Mouse (Mus musculus) ES-Bruce4 (cell line): ENCODE results near the gene Fzd10. TPM values are rescaled to one million over a fixed set of nuclear protein-coding genes. Genes with fewer than 3 reads are reported as not detected.

ENCODE experiments used
- H3K27ac ChIP-seq: 2 replicates; pipeline ENCODE4 v1.5.1; 2012; ENCODE audit warnings: low read length, inconsistent platforms; ENCODE audit not compliant: insufficient read depth
- H3K27me3 ChIP-seq: 2 replicates; pipeline ENCODE4 v1.6.1; 2012; ENCODE audit warnings: mild to moderate bottlenecking, low read length, inconsistent platforms; ENCODE audit not compliant: control insufficient read depth, poor library complexity, insufficient read depth, severe bottlenecking
- H3K36me3 ChIP-seq: 2 replicates; pipeline ENCODE4 v1.6.1; 2012; ENCODE audit warnings: inconsistent platforms, mild to moderate bottlenecking, low read length, moderate library complexity; ENCODE audit not compliant: control insufficient read depth, poor library complexity, insufficient read depth, severe bottlenecking
- H3K4me1 ChIP-seq: one replicate; pipeline ENCODE4 v1.8.1; 2011; ENCODE audit warnings: low read length; ENCODE audit not compliant: control insufficient read depth, insufficient read depth
- H3K4me3 ChIP-seq: 2 replicates; pipeline ENCODE4 v1.5.1; 2011; ENCODE audit warnings: low read depth, mild to moderate bottlenecking, low read length
- H3K9ac ChIP-seq: 2 replicates; pipeline ENCODE4 v1.6.1; 2012; ENCODE audit warnings: low read depth, mild to moderate bottlenecking, inconsistent platforms; ENCODE audit not compliant: poor library complexity, severe bottlenecking
- H3K9me3 ChIP-seq: replicated peaks from 2 replicates; pipeline ENCODE4 v1.6.1; 2012; ENCODE audit warnings: mild to moderate bottlenecking, low read length, inconsistent platforms; ENCODE audit not compliant: control insufficient read depth, poor library complexity, insufficient read depth, severe bottlenecking
- CTCF ChIP-seq: IDR thresholded peaks from one replicate; pipeline ENCODE4 v1.8.1; 2011; ENCODE audit warnings: low read depth, low read length
- EP300 ChIP-seq: IDR thresholded peaks from 2 replicates; pipeline ENCODE4 v1.6.1; 2011; ENCODE audit warnings: low read depth, low read length; ENCODE audit not compliant: insufficient read depth
- POLR2A ChIP-seq: IDR thresholded peaks from one replicate; pipeline ENCODE4 v1.8.1; 2011; ENCODE audit warnings: low read length; ENCODE audit not compliant: insufficient read depth
- polyA plus RNA-seq: library from polyadenylated mRNA; stranded (reverse); fragments of >200 nt; gene quantifications from 2 replicates; pipeline ENCODE4 v1.2.4, GENCODE M21; 2011; ENCODE audit warnings: low read depth; ENCODE audit not compliant: missing spikeins, insufficient read depth, insufficient read length

The Fzd10 gene
- polyA plus RNA-seq, 1 experiment, result 14.2 TPM

GRCm38 (mm10) chr5:128598760-128599364, 1.8 kb upstream of the Fzd10 start:
- Histone ChIP-seq H3K9me3 (peaks cover 14% of the 10 kb centered on the region), H3K27ac (no peak overlapping the region), H3K4me1 (peaks cover 4% of the 10 kb centered on the region), H3K4me3 (peak overlapping the region; percentile 56), H3K9ac (no peak overlapping the region), H3K27me3 (0 out of 2 replicates have a peak, but pooled peaks cover 3% of the 10 kb centered on the region), H3K36me3 (no peaks in the 10 kb centered on the region)
- TF ChIP-seq EP300, result no peak
- TF ChIP-seq CTCF, result no peak
- no peak for TF ChIP-seq POLR2A

- peaks cover 13% of the 10 kb centered on the region for H3K9me3 ChIP-seq
- peak; percentile 49; the same call in 1 of the 2 replicates for TF ChIP-seq EP300
- no peak for TF ChIP-seq CTCF
- no peak for TF ChIP-seq POLR2A
- H3K4me3 ChIP-seq, result peak overlapping the region; percentile 56
- peak overlapping the region; percentile 63 for H3K9ac ChIP-seq
- 0 out of 2 replicates have a peak, but pooled peaks cover 3% of the 10 kb centered on the region for H3K27me3 ChIP-seq
- peaks cover 4% of the 10 kb centered on the region for H3K4me1 ChIP-seq
- H3K36me3 ChIP-seq, result no peaks in the 10 kb centered on the region
- H3K27ac ChIP-seq, result no peak overlapping the region
These were observed 1.1 kb upstream of the Fzd10 start for GRCm38 (mm10) chr5:128599365-128600071.

DNA sequence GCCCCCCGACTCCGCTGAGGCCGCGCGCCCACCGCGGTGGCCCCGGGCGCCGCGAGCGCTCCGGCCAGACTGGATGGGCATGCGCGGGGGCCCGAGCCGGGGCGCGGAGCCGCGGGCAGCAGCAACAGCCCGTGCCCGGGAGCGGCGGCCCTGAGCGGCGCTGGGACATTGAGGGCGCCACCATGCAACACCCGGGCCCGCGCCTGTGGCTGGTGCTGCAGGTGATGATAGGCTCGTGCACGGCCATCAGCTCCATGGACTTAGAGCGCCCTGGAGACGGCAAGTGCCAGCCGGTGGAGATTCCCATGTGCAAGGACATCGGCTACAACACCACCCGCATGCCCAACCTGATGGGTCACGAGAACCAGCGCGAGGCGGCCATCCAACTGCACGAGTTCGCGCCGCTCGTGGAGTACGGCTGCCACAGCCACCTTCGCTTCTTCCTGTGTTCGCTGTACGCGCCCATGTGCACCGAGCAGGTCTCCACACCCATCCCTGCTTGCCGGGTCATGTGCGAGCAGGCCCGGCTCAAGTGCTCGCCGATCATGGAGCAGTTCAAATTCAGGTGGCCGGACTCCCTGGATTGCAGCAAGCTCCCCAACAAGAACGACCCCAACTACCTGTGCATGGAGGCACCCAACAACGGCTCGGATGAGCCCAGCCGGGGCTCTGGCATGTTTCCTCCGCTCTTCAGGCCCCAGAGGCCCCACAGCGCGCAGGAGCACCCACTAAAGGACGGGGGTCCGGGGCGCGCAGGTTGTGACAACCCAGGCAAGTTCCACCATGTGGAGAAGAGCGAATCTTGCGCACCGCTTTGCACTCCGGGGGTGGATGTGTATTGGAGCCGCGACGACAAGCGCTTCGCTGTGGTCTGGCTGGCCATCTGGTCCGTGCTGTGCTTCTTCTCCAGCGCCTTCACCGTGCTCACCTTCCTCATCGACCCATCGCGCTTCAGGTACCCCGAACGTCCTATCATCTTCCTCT, 684 bp downstream of the Fzd10 start:
- H3K4me3 ChIP-seq, result peak overlapping the region; percentile 72
- TF ChIP-seq POLR2A, result no peak
- no peak for TF ChIP-seq CTCF
- H3K36me3 ChIP-seq, result no peaks in the 10 kb centered on the region
- 0 out of 2 replicates have a peak, but pooled peaks cover 3% of the 10 kb centered on the region for H3K27me3 ChIP-seq
- peak overlapping the region; percentile 61; the same call in 1 of the 2 replicates for H3K27ac ChIP-seq
- peak overlapping the region; percentile 63 for H3K9ac ChIP-seq
- peaks cover 7% of the 10 kb centered on the region for H3K4me1 ChIP-seq
- peaks cover 1% of the 10 kb centered on the region; the same call in 1 of the 2 replicates for H3K9me3 ChIP-seq

DNA sequence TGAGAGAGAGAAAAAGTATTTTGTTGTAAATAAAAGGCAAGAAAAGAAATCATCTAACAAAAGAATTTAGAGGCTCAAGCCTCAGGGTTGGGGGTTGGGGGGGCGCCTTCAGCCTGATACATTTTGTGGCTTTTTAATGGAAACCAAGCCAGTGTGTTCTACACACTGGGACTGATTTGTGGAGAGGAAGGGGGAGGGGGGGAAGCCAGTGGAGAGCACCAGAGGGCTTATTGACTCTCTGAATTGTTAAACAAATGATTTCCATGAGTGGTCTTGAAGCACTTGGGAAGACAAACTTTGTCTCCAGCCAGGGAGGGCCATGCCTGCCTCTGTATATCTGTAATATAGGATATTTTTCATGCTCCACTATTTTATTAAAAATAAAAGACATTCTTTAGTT, 3.0 kb downstream of the Fzd10 start:
- H3K4me3 ChIP-seq, result no peak overlapping the region
- no peak overlapping the region for H3K27ac ChIP-seq
- no peaks in the 10 kb centered on the region for H3K36me3 ChIP-seq
- no peaks in the 10 kb centered on the region for H3K27me3 ChIP-seq
- TF ChIP-seq EP300, result no peak
- no peak for TF ChIP-seq CTCF
- TF ChIP-seq POLR2A, result no peak
- no peaks in the 10 kb centered on the region for H3K9me3 ChIP-seq
- H3K4me1 ChIP-seq, result peaks cover 9% of the 10 kb centered on the region
- no peak overlapping the region for H3K9ac ChIP-seq

- Histone ChIP-seq H3K27me3 (no peaks in the 10 kb centered on the region), H3K27ac (no peak overlapping the region), H3K4me1 (peaks cover 9% of the 10 kb centered on the region), H3K9ac (no peak overlapping the region), H3K36me3 (no peaks in the 10 kb centered on the region), H3K4me3 (no peak overlapping the region), H3K9me3 (no peaks in the 10 kb centered on the region)
- TF ChIP-seq POLR2A, result no peak
- TF ChIP-seq CTCF, result no peak
- TF ChIP-seq EP300, result no peak
These were observed 6.0 kb downstream of the Fzd10 start for GRCm38 (mm10) chr5:128606596-128606995.
